In the genomic region with DNA sequence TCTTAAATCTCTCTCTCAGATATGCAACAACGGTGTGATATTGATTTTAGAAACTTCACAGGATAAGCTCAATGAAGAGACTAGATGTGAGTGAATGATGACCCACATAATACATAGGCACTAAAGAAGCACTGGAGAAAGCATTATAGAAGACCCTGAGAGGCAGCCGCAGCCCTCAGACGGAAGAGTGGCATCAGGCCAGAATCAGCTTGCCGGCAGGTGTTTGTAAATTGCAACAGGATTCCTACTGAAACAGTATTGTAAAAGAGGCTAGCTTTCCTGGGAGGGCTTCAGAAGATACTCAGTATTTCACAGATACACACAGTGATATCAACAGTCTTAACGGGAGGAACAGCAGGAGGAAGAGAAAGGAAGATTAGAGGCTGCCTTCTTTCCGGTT, we compare ENCODE assay signal across 26 mouse cellular contexts.
"Had no signal": no experiment of that assay in that cellular context is flagged by ENCODE, and none has a peak within 500 bp of the region (broad histone marks: within the 10 kb centered on the region; RNA-seq: fewer than 3 reads in every experiment).

No protein-coding gene starts in this region.

- H3K4me3 ChIP-seq: gastrocnemius, adult 2 months; heart, embryonic 10.5 days; heart, embryonic 12.5 days; hindbrain, embryonic 10.5 days; hindbrain, embryonic 12.5 days; hindbrain, embryonic 15.5 days; intestine, embryonic 15.5 days; layer of hippocampus, adult 2 months; limb, embryonic 10.5 days; limb, embryonic 12.5 days; liver, embryonic 13.5 days; liver, embryonic 15.5 days had no signal

- H3K27ac ChIP-seq: gastrocnemius, adult 2 months; heart, embryonic 10.5 days; hindbrain, embryonic 10.5 days; hindbrain, embryonic 12.5 days; hindbrain, embryonic 15.5 days; intestine, embryonic 15.5 days; layer of hippocampus, adult 2 months; limb, embryonic 10.5 days; limb, embryonic 12.5 days; liver, embryonic 13.5 days; liver, embryonic 15.5 days had no signal

- H3K4me2 ChIP-seq: heart, embryonic 12.5 days; hindbrain, embryonic 12.5 days; hindbrain, embryonic 15.5 days; intestine, embryonic 15.5 days; limb, embryonic 12.5 days; liver, embryonic 11.5 days; liver, embryonic 13.5 days; liver, embryonic 15.5 days had no signal

- H3K9me3 ChIP-seq: heart, embryonic 10.5 days; heart, embryonic 12.5 days; hindbrain, embryonic 10.5 days; hindbrain, embryonic 12.5 days; hindbrain, embryonic 15.5 days; intestine, embryonic 15.5 days; limb, embryonic 10.5 days; limb, embryonic 12.5 days; liver, embryonic 13.5 days; liver, embryonic 15.5 days had no signal

- ATAC-seq: inflammation-experienced regulatory T-cells, adult 6 months; intestine, embryonic 15.5 days; intestine, postnatal 0 days had no signal

- H3K36me3 ChIP-seq: heart, embryonic 10.5 days; heart, embryonic 12.5 days; hindbrain, embryonic 10.5 days; hindbrain, embryonic 12.5 days; hindbrain, embryonic 15.5 days; intestine, embryonic 15.5 days; limb, embryonic 10.5 days; limb, embryonic 12.5 days; liver, embryonic 13.5 days; liver, embryonic 15.5 days had no signal

- DNase-seq: gastrocnemius, adult 2 months; gastrocnemius, postnatal 10 days; gastrocnemius, postnatal 25 days; heart, adult 18-20 months; heart, postnatal 10 days; heart, postnatal 4 days; kidney, adult 18-20 months; kidney, adult 8-10 months; kidney, postnatal 10 days; kidney, postnatal 25 days; kidney, postnatal 4 days; liver; liver, embryonic 13.5 days had no signal

- H3K9ac ChIP-seq: heart, embryonic 12.5 days; hindbrain, embryonic 12.5 days; hindbrain, embryonic 15.5 days; intestine, embryonic 15.5 days; limb, embryonic 12.5 days; liver, embryonic 13.5 days; liver, embryonic 15.5 days had no signal

- H3K27me3 ChIP-seq: heart, embryonic 12.5 days; hindbrain, embryonic 12.5 days; hindbrain, embryonic 15.5 days; intestine, embryonic 15.5 days; limb, embryonic 12.5 days; liver, embryonic 13.5 days; liver, embryonic 15.5 days had no signal

- H3K4me1 ChIP-seq: heart, embryonic 10.5 days; heart, embryonic 12.5 days; hindbrain, embryonic 10.5 days; hindbrain, embryonic 12.5 days; hindbrain, embryonic 15.5 days; intestine, embryonic 15.5 days; limb, embryonic 10.5 days; limb, embryonic 12.5 days; liver, embryonic 13.5 days; liver, embryonic 15.5 days had no signal
